Mouse (Mus musculus) heart, adult 11 months (tissue): ENCODE measurements at regions not wholly inside any gene's neighbourhood (a gene's known extent, or its start where the extent isn't known, plus 50 kb on each side); places are given as distances from the start of the nearest gene placed in this dataset.

Experiments
- DNase-seq: peaks from one replicate; pipeline ENCODE4 v3.0.0; 2022

GRCm38 (mm10) chr8:15244770-15245485, 199.1 kb upstream of the BB014433 start:
- DNase-seq = no peak

- no peak for DNase-seq
Measured at GRCm38 (mm10) chr8:15235410-15235809, 189.5 kb upstream of the BB014433 start.

- DNase-seq = no peak
Measured at GRCm38 (mm10) chr8:15233241-15233640, 187.4 kb upstream of the BB014433 start.

DNA sequence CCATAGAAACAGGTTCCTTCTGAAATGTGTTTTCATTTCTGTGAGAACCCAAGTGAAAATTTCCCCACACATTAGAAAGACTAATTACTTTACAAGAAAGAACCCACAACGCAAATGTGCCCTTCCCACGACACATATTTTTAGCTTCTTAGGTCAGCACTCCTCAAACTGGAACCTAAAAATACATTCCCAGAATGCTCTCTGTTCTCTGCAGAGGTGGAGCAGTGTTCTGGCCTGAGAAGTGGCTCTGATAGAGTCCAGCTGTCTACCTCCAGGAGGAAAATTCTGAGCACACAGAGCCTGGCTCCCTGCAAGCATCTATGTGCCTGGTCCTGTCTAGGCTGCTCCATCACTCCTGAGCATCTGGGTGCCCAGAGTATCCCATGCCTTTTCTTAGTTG, 184.3 kb upstream of the BB014433 start:
- no peak for DNase-seq

- DNase-seq = peak; percentile 54
Measured at GRCm38 (mm10) chr8:15221211-15221912, 175.5 kb upstream of the BB014433 start.

DNA sequence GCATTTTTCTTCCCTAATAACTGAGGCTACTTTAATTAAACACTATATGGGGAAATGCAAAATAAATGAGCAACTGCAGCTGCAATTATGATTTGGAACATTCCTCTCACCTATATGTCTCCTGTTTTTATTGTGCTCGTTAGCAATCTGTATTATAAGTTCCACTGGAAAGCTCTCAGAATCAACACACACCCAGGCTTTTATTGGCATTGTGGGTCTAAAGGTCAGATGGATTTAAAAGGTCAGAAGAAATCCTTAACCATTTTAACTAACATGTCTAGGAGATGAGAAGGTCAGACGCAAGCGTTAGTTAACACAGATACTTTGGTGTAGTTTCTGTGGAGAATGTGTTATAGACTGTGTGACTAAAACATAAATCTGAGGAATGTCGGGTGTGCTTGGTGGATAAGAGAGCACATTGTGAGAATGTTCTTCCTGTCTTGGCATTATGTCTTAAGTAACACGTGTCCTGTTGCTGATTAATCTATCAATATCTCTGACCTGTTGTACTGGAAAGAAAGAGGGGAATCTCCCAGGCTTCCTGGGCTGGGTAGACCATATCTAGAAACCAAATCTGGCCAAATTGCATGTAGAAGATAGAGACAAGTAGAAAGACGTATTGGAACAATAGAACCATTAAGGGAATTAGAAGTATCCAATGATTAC, 164.1 kb upstream of the BB014433 start:
- no peak for DNase-seq

GRCm38 (mm10) chr8:15201556-15201955, 155.7 kb upstream of the BB014433 start:
- peak; percentile 18 for DNase-seq

- no peak for DNase-seq
Measured at GRCm38 (mm10) chr8:15190708-15191107, 144.8 kb upstream of the BB014433 start.

- DNase-seq = peak; percentile 40
Measured at GRCm38 (mm10) chr8:15189079-15189612, 143.3 kb upstream of the BB014433 start.
